Mouse (Mus musculus) lung, postnatal 0 days (tissue): Measurements from ENCODE around the gene Cinp. TPM values are rescaled to one million over a fixed set of nuclear protein-coding genes. Genes with fewer than 3 reads are reported as not detected.

Source experiments
- ATAC-seq: fragments of 200-750 bp; cut with Nextera tagmentation; 2 replicates; pipeline ENCODE4 v1.8.0; 2017; ENCODE audit warnings: moderate library complexity
- DNase-seq: peaks from one replicate; pipeline ENCODE4 v3.0.0-alpha.2; 2016; ENCODE audit warnings: low spot score
- H3K27ac ChIP-seq: fragments of 300-500 bp; sonication (generic); 2 replicates; pipeline ENCODE4 v1.5.1; 2014; ENCODE audit warnings: antibody characterized with exemption, mild to moderate bottlenecking, low read length, mixed read lengths
- H3K27me3 ChIP-seq: fragments of 300-500 bp; sonication (generic); replicated peaks from 2 replicates; pipeline ENCODE4 v1.6.1; 2014; ENCODE audit warnings: low read length, mixed read lengths; ENCODE audit not compliant: insufficient read depth
- H3K36me3 ChIP-seq: fragments of 300-500 bp; sonication (generic); 2 replicates; pipeline ENCODE4 v1.6.1; 2014; ENCODE audit warnings: low read length, mixed read lengths; ENCODE audit not compliant: insufficient read depth
- H3K4me1 ChIP-seq: fragments of 300-500 bp; sonication (generic); 2 replicates; pipeline ENCODE4 v1.6.1; 2014; ENCODE audit warnings: antibody characterized with exemption, low read depth, low read length, mixed read lengths; ENCODE audit not compliant: insufficient read depth
- H3K4me2 ChIP-seq: fragments of 300-500 bp; sonication (generic); replicated peaks from 2 replicates; pipeline ENCODE4 v1.6.1; 2014; ENCODE audit warnings: low read depth, mild to moderate bottlenecking, low read length, moderate library complexity, mixed read lengths
- H3K4me3 ChIP-seq: fragments of 300-500 bp; sonication (generic); 2 replicates; pipeline ENCODE4 v1.5.1; 2014; ENCODE audit warnings: low read depth, low read length
- H3K9ac ChIP-seq: fragments of 300-500 bp; sonication (generic); replicated peaks from 2 replicates; pipeline ENCODE4 v1.6.1; 2014; ENCODE audit warnings: low read depth, mild to moderate bottlenecking
- H3K9me3 ChIP-seq: fragments of 300-500 bp; sonication (generic); 2 replicates; pipeline ENCODE4 v1.6.1; 2016; ENCODE audit warnings: low read length, mixed read lengths
- CTCF ChIP-seq: IDR thresholded peaks from 2 replicates; pipeline ENCODE4 v1.5.1; 2016; ENCODE audit warnings: antibody characterized with exemption, mild to moderate bottlenecking
- EP300 ChIP-seq: IDR thresholded peaks from 2 replicates; pipeline ENCODE4 v1.6.1; 2016; ENCODE audit warnings: antibody characterized with exemption, mild to moderate bottlenecking, control low read depth
- WGBS: fragments of 180-500 bp; shearing (Covaris S2); extraction: QIAGEN DNeasy Blood & Tissue Kit; methylation state at CpG from one replicate; pipeline ENCODE4 v1.1.7; 2014; 5-methylcytosine and 5-hydroxymethylcytosine counted together
- polyA plus RNA-seq: library from polyadenylated mRNA; unstranded; fragments of >200 nt; fragmentation: Nextera tagmentation; extraction: Ambion mirVana; gene quantifications from 2 replicates; pipeline ENCODE4 v1.2.1, GENCODE M21; 2015

Cinp gene
- polyA plus RNA-seq, 1 experiment from 2014 or later, result 33.8 TPM

- Histone ChIP-seq H3K36me3 (no peaks in the 10 kb centered on the region), H3K4me1 (no peaks in the 10 kb centered on the region), H3K9ac (no peak overlapping the region), H3K4me3 (no peak overlapping the region), H3K27ac (no peak overlapping the region), H3K9me3 (no peaks in the 10 kb centered on the region), H3K4me2 (no peak overlapping the region), H3K27me3 (no peaks in the 10 kb centered on the region)
- DNase-seq (no peak), ATAC-seq (no peak)
- 90% methylated on average over 4 of the region's 4 CpGs for WGBS
- no peak for TF ChIP-seq CTCF
- TF ChIP-seq EP300, result no peak
These were observed 60.0 kb downstream of the Cinp start for GRCm38 (mm10) chr12:110828908-110829307.

Other genes starting within 250 kb of the Cinp start
- not detected in 2 replicates for gene 1700001K19Rik, start 206.5 kb downstream of the Cinp start, polyA plus RNA-seq
- 271 and 357 TPM in 2 replicates for gene Hsp90aa1, start 186.4 kb downstream of the Cinp start, polyA plus RNA-seq
- gene Wdr20, start 151.2 kb downstream of the Cinp start, polyA plus RNA-seq, result 12.5 and 15.6 TPM in 2 replicates
- 11.1 and 11.9 TPM in 2 replicates for gene Mok, start 48.2 kb downstream of the Cinp start, polyA plus RNA-seq
- 2.4 and 3.3 TPM in 2 replicates for gene Zfp839, start 38.9 kb downstream of the Cinp start, polyA plus RNA-seq
- gene Tecpr2, start 119 bp upstream of the Cinp start, polyA plus RNA-seq, result 1.7 and 1.9 TPM in 2 replicates
- 9.1 and 12.4 TPM in 2 replicates for gene Ankrd9, start 89.9 kb upstream of the Cinp start, polyA plus RNA-seq
- 6.7 and 9.5 TPM in 2 replicates for gene Rcor1, start 150.2 kb upstream of the Cinp start, polyA plus RNA-seq